Mouse (Mus musculus) hindlimb bud, embryonic 11.5 days (tissue): ENCODE data around the gene Srarp.

Experiments used
- DNase-seq: peaks from one replicate; pipeline ENCODE4 v3.0.0-alpha.2; 2012; ENCODE audit warnings: low read depth, low spot score; ENCODE audit errors: extremely low spot score

The Srarp gene

DNA sequence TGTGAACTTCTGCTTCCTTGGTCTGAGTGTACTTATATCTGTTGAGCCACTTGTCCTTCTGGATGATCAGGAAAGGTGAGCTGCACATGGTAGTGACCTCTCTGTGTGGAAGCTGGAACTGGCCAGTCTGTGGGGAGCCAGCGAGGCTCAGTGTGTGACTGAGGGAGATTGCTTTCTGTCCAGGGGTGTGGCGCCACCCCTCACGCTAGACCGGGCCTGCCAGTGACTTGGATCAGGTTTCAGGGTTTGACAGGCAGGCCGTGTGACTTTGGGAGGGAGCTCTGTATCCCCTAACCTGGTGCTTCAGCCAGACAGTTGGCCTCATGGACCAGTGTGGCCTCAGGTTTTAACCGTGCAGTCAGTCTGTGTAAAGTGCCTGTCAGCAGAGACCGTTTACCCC lies 22.3 kb upstream of the Srarp start:
- DNase-seq = no peak

DNA sequence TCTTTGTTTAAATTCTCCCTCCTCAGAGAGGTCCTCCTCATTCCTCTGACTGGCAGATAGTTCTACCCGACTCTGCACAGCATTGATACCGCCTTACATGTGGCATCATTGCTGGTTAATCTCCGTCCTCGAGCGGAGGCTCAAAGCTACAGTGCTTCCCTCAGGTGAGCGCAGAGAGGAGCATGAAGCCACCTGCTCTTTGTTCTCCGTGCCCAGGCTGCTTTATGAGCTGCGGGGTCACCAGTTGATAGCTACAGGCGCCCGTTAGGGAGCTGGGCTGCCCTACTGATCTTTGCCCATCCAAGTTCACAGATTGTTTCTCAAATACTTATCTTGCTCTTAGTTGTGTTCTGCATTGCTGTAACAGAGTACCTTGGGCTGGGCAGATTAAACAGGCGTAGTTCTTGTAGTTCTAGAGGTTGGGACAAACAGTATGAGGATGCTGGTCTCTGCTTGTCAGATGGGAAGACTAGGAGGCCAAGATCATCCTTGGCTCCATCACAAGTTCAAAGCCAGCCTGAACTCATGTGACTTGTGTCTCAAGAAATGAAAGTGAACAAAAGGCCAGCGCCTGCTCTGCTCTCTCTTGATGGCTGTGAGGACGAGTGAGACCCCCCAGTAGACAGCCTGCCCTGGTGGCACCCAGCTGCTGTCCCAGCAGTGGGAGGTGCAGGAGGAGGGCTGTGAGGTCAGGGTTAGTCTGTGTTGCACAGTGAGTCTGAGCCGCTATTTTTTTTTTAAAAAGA lies 20.5 kb upstream of the Srarp start:
- DNase-seq = no peak

GRCm38 (mm10) chr4:141455526-141455925 lies 19.6 kb upstream of the Srarp start:
- DNase-seq = no peak

DNA sequence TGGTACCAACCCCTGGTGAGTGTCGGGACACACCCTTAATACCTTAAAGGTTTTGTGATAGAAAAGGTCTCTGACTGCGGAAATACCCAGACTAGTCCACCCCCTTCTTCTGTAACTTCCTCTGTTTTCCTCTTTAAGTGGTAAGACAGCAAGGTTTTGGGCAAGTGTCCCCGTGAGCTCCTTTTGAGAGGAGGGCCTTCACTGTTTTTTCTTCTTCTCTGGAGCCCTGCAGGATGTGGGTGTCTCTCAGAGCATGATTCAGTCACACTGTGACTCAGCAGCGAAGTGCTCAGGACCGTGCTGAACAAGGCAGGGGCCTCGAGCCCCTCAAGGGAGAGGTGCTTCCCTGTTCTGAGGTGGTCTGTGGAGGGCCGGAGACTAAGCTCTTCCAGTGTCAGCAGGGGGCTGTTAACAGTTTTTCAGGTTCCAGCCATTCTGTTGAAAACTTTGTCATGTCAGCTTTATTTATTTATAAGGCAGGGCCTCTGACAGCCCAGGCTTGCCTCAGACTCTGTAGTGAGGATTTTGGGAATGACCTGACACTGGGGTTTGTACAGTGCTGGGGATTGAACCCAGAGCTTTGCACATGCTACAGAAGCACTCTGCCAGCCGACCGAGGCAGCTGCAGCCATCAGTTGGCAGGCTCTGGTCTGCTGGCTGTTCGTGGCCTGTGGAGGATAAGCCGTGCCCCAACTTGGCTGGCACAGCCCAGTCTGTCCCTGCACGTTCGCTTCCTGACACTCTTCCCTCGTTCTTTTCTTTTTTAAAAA lies 18.9 kb upstream of the Srarp start:
- no peak for DNase-seq

- no peak for DNase-seq
Observed at GRCm38 (mm10) chr4:141451916-141452450, 16.1 kb upstream of the Srarp start.

GRCm38 (mm10) chr4:141451251-141451650 lies 15.3 kb upstream of the Srarp start:
- no peak for DNase-seq

DNA sequence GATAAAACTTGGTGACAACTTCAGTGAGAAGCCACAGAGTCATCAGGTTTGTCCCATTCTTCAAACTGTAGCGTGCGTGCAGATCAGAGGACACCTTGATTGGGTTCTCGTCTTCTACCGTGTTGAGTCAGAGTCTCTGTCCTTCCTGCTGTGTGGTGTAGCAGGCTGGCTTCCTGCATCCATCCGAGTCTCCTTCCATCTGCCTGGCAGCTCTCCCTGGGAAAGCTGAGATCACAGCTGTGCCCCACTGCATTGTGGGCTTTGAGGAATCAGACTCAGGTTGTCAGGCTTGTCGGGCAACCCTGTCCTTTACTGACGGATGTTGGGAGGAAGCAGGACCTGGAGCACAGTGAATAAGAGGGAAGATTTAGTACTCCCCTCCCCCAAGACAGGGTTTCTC lies 10.3 kb upstream of the Srarp start:
- DNase-seq = no peak

DNA sequence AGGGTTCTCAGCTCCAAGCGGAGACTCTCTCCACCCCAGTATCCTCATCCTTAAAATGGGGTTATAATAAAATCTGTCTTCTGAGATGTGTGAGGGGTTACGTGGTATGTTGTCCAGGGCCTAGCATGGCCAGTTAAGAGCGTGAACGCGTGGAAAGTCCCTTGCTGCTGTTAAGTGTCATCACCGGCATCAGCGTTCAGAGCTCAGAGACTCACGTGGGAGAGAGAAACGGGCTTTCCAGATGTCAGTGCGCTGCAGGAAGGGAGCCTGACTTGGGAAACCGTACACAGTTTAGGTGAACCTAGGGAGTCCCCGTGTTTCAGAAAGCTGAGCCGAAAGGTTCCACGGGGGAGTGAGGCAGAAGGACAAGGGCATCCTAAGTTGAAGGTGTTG lies 9.4 kb upstream of the Srarp start:
- no peak for DNase-seq

DNA sequence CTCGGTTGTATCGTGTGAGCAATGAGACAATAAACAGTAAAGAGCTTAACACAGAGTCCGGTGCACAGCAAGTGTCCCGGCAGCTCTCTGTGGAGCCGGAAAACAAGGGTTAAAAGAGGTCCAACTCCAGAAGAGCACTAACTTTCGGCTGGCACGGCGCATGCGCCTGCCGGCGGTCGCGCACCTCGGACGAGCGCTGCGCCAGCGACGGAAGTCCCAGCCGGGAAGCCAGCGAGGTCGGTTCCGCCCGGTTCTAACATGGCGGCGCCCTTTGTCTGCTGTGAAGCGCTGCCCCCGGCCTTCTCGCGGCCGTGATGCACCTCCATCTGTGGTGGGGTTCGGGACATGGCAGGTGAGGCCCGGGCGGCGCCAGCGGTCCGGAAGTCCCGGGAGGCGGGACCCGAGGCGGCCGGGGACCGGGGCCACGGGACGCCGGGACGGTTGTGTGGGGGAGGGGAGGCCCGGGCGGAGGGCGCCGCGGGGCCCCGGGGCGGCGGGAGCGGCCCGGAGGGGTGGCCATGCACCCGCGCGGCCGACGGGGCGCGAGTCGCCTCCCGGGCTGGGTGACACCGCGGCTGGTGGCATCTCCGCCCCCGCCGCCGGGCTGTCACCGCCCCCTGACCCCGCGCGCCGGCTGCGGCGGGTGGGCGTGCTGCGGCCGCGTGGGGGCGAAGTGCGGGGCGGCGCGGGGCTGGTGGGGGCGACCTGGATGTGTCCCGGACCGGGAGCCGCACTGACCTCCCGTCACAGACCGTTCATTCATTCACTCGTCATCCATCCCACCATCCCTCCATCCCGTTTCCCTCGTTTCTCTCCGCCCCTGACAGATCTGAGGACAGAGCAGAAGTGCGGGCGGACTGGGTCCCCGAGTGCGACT lies 8.8 kb upstream of the Srarp start, which contains the start of gene Zbtb17:
TSS of gene Zbtb17 (plus strand) at position 204 of the 877 bp plus-strand sequence.
- peak; percentile 53 for DNase-seq

GRCm38 (mm10) chr4:141443641-141444429 lies 7.9 kb upstream of the Srarp start:
- no peak for DNase-seq

GRCm38 (mm10) chr4:141440877-141441276 lies 5.0 kb upstream of the Srarp start:
- DNase-seq = no peak

GRCm38 (mm10) chr4:141439083-141439803 lies 3.3 kb upstream of the Srarp start:
- DNase-seq = no peak

DNA sequence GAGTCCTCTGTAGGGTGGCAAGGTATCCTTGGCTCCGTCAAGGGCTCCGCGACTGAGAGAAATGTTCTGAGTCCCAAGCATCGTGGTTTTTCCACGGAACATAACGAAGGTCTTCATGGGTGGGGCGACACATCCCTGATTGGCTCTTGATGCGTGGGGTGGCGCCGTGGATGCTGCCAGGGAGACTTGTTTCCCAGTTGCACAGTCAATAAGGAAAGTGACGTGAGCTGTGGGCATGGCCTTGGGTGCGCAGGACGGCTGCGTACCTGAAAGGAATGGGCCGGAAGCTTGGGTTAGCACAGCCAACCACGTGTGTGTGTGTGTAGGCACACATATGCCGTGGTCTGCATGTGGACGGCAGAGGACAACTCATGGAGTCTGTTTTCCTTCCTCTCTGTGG lies 2.7 kb downstream of the Srarp start:
- DNase-seq = no peak

- no peak for DNase-seq
Observed at GRCm38 (mm10) chr4:141432666-141433065, 3.2 kb downstream of the Srarp start.

DNA sequence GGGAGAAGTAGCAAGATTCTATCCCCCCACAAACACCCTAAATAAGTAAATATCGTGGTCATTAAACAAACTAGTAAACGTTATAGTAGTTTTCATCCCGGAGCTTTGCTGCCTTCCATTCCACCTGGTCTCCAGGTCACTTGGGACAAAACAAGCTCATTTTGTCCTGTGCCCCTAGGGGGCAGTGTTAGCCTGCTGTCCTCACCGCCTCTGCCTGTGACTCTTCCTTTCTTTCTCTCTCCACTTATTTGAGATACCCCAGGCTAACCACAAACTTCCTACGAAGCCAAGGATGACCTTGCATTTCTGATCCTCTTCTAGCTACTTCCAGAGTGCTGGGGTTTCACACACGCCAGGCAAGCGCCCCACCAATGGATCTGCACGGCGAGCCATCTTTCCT lies 4.9 kb downstream of the Srarp start:
- DNase-seq = peak; percentile 42

DNA sequence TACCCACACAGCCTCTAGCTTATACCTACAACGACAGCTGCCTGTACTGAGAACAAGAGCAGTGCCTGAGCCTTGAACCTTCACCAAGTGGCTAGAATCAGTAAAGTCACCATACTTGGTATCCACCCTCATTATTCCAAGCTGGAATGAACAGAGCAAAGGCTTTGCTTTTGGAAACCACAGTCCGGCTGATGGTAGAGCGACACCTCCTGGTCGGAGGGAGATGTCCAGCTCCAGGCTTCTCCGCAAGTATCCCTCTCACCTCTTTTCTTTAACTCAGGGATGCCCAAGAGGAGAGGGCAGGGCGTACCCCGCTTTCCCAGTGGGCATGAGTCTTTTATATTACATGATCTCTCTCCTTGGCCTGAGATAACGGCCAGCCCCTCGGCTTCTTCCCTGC lies 6.1 kb downstream of the Srarp start:
- DNase-seq = peak; percentile 41

DNA sequence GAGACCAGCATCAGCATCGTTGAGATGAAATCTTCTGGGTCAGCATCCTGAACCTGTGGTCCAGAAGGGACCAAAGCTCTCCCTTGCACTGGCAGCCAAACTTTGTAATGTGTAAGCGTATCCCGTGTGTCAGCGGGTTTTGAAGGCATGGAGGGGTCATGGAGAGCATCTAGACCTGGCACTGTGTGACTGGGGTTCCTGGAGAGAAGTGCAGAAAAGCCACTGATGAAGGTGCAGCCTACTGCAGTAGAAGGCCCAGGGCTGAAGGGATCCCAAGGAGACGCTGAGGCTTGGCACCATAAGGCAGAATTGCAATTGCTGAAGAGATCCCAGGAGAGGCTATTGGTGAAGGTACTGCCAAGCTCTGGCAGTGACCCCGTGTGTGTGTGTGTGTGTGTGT lies 6.5 kb downstream of the Srarp start:
- DNase-seq = no peak

GRCm38 (mm10) chr4:141427921-141428320 lies 8.0 kb downstream of the Srarp start:
- DNase-seq = no peak

- DNase-seq = no peak
Observed at GRCm38 (mm10) chr4:141426796-141427745, 8.8 kb downstream of the Srarp start.
